In the genomic region with DNA sequence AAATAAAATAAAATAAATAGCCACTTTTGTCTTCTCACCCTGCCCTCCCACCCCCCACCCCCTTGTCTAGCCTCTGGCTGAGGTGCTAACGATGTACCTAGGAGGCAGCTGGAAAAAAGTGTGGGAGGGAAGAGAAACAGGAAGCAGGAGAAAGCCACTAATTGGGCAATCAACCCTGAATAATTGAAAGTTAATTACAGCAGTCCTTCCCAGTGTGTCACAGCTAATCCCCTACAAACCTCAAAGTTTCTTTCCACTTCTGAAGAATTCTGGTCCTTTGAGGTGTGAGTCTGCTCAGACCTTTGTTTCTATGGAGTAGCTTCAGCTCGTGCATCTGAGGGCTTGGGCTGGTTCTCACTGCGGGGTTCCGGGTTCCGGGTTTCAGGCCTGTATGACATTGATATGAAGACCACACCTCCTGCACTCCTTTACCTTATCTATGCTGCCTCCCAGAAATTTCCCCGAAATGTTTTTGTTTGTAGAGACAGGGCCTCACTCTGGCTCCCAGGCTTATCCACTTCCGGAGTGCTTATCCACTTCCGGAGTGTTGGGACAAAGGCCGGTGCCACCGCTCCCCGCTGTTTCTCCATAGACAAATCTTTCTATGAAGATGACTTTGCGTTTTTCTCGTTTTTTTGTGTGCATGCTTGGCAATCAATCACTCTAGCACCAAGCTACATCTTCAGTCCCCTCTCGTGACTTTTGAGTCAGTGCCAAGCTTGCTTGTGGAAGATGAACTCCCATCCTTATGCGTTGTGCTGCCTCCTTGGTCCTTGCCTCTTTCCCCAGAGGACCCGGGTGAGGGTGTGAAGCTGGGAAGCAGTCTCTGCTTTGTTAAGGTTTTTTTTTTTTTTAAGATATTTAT, we compare ENCODE assay signal across 10 mouse cellular contexts.
DNase-seq lines count a peak whose midpoint lies in the region; ATAC-seq and TF ChIP-seq lines count a peak whose summit lies in the region.
"Had no signal": no experiment of that assay in that cellular context is flagged by ENCODE, and none has a peak within 500 bp of the region (broad histone marks: within the 10 kb centered on the region; RNA-seq: fewer than 3 reads in every experiment).

No protein-coding gene starts in this region.

- intact Hi-C loops in gastrocnemius, adult 2 months (cut with DNase I) = no loop called here

- peaks cover 6% of the 10 kb centered on the region for H3K4me1 ChIP-seq in hindbrain, embryonic 12.5 days
- H3K4me1 ChIP-seq in hindbrain, embryonic 11.5 days (replicated peaks; ENCODE audit: control insufficient read depth, insufficient read depth, low read length) = no peaks in the 10 kb centered on the region
- peaks cover 10 to 26% of the 10 kb centered on the region in 2 experiments for H3K4me1 ChIP-seq in liver, embryonic 14.5 days (replicated peaks; ENCODE audit: control insufficient read depth in 2 of 2, insufficient read depth in 2 of 2, low read length in 1 of 2)

- H3K36me3 ChIP-seq in hindbrain, embryonic 12.5 days = no peaks in the 10 kb centered on the region
- no peaks in the 10 kb centered on the region for H3K36me3 ChIP-seq in hindbrain, embryonic 11.5 days (ENCODE audit: control insufficient read depth, insufficient read depth, low read length)
- peaks cover 4% of the 10 kb centered on the region; the same call in 1 of the 2 replicates for H3K36me3 ChIP-seq in liver, embryonic 14.5 days (replicated peaks; ENCODE audit: control insufficient read depth, insufficient read depth, low read depth)

- peak; percentile 17; the same call in 1 of the 2 replicates for ATAC-seq in hindbrain, embryonic 12.5 days (ENCODE audit: low FRiP score)
- no peak for ATAC-seq in hindbrain, embryonic 11.5 days (ENCODE audit: low FRiP score)
- ATAC-seq in erythroblast, adult 5-6 weeks (replicated peaks; ENCODE audit: low FRiP score, poor library complexity, severe bottlenecking) = peak; percentile 92
- peak; percentile 99 for ATAC-seq in liver, embryonic 14.5 days (ENCODE audit: insufficient read depth)

- no peaks in the 10 kb centered on the region for H3K9me3 ChIP-seq in hindbrain, embryonic 12.5 days (replicated peaks)
- H3K9me3 ChIP-seq in hindbrain, embryonic 11.5 days (ENCODE audit: control insufficient read depth, low read length) = no peaks in the 10 kb centered on the region
- H3K9me3 ChIP-seq in liver, embryonic 14.5 days (ENCODE audit: control insufficient read depth, low read length) = no peaks in the 10 kb centered on the region

- no peak for TF ChIP-seq CTCF in liver, embryonic 14.5 days (IDR thresholded peaks at IDR 0.05; ENCODE audit: low read depth)
- no peak for TF ChIP-seq CTCF in gastrocnemius, adult 2 months (IDR thresholded peaks at IDR 0.05)

- H3K4me3 ChIP-seq in hindbrain, embryonic 12.5 days = no peak overlapping the region
- H3K4me3 ChIP-seq in hindbrain, embryonic 11.5 days (ENCODE audit: low read depth, low read length) = no peak overlapping the region
- peak overlapping the region; percentile 67 to 82 for H3K4me3 ChIP-seq in liver, embryonic 14.5 days (ENCODE audit: insufficient read depth in 1 of 2, low read depth in 2 of 2, low read length in 2 of 2)
- H3K4me3 ChIP-seq in gastrocnemius, adult 2 months = no peak overlapping the region

- no peak for DNase-seq in hindbrain, embryonic 11.5 days (ENCODE audit: low spot score)
- DNase-seq in MEL-GATA-1-ER (ENCODE audit: extremely low read depth, low read depth) = peak; percentile 95
- DNase-seq in liver, embryonic 14.5 days (ENCODE audit: low read depth in 3 of 3, low spot score in 3 of 3) = peak; percentile 80 to 90 (median 81)
- no peak for DNase-seq in gastrocnemius, adult 2 months
- DNase-seq in left cerebral cortex, adult 8-10 months (ENCODE audit: low spot score in 2 of 2) = no peak
- no peak for DNase-seq in frontal cortex, adult 2 months (ENCODE audit: extremely low spot score in 1 of 2, low spot score in 1 of 2)
- DNase-seq: kidney, adult 8-10 months had no signal

- no peak overlapping the region for H3K9ac ChIP-seq in hindbrain, embryonic 12.5 days
- H3K9ac ChIP-seq in hindbrain, embryonic 11.5 days (ENCODE audit: low read depth, low read length) = no peak overlapping the region
- peak overlapping the region; percentile 65 for H3K9ac ChIP-seq in liver, embryonic 14.5 days (replicated peaks)

- H3K27ac ChIP-seq in hindbrain, embryonic 12.5 days = no peak overlapping the region
- H3K27ac ChIP-seq in hindbrain, embryonic 11.5 days (ENCODE audit: low read depth, low read length) = no peak overlapping the region
- H3K27ac ChIP-seq in liver, embryonic 14.5 days = peak overlapping the region; percentile 89
- H3K27ac ChIP-seq in gastrocnemius, adult 2 months = no peak overlapping the region
- H3K27ac ChIP-seq: macrophage had no signal

- peak; percentile 80 for TF ChIP-seq EP300 in liver, embryonic 14.5 days (IDR thresholded peaks at IDR 0.05; ENCODE audit: low read depth)

- H3K4me2 ChIP-seq in hindbrain, embryonic 12.5 days (replicated peaks) = no peak overlapping the region
- no peak overlapping the region for H3K4me2 ChIP-seq in hindbrain, embryonic 11.5 days (replicated peaks; ENCODE audit: low read depth, low read length)
- peak overlapping the region; percentile 67 for H3K4me2 ChIP-seq in liver, embryonic 14.5 days (ENCODE audit: low read depth)

- 69% methylated on average over 16 of the region's 16 CpGs for WGBS in hindbrain, embryonic 12.5 days
- 70% methylated on average over 16 of the region's 16 CpGs for WGBS in hindbrain, embryonic 11.5 days
- 14% methylated on average over 16 of the region's 16 CpGs for WGBS in liver, embryonic 14.5 days (ENCODE audit: insufficient replicate concordance)

- no peaks in the 10 kb centered on the region for H3K27me3 ChIP-seq in hindbrain, embryonic 12.5 days
- H3K27me3 ChIP-seq in hindbrain, embryonic 11.5 days (ENCODE audit: control insufficient read depth, insufficient read depth, low read length) = no peaks in the 10 kb centered on the region
- H3K27me3 ChIP-seq in liver, embryonic 14.5 days (ENCODE audit: control insufficient read depth, insufficient read depth, low read length) = no peaks in the 10 kb centered on the region

Comparison
In these comparisons a context has a peak if more than half of its experiments do, and no peak if none do; other contexts are left out.
1. H3K4me3 ChIP-seq: peak in liver, embryonic 14.5 days (2 of 2); none in hindbrain, embryonic 12.5 days (single experiment), hindbrain, embryonic 11.5 days (single experiment) and gastrocnemius, adult 2 months (single experiment).
2. DNase-seq: peak in MEL-GATA-1-ER (single experiment) and liver, embryonic 14.5 days (3 of 3); none in hindbrain, embryonic 11.5 days (single experiment), gastrocnemius, adult 2 months (single experiment), left cerebral cortex, adult 8-10 months (0 of 2) and frontal cortex, adult 2 months (0 of 2).